Mouse (Mus musculus) kidney, embryonic 16.5 days (tissue): ENCODE data around the gene Fgfr2. TPM values are rescaled to one million over a fixed set of nuclear protein-coding genes. Genes with fewer than 3 reads are reported as not detected.

Experiments
- ATAC-seq: fragments of 200-750 bp; cut with Nextera tagmentation; 2 replicates; pipeline ENCODE4 v1.8.0; 2017; ENCODE audit warnings: moderate TSS enrichment; ENCODE audit not compliant: low FRiP score, low TSS enrichment
- H3K27ac ChIP-seq: fragments of 300-500 bp; sonication (generic); 2 replicates; pipeline ENCODE4 v1.5.1; 2014; ENCODE audit warnings: low read length
- H3K27me3 ChIP-seq: fragments of 300-500 bp; sonication (generic); 2 replicates; pipeline ENCODE4 v1.6.1; 2014; ENCODE audit warnings: low read length, control low read depth, mixed read lengths; ENCODE audit not compliant: insufficient read depth
- H3K36me3 ChIP-seq: fragments of 300-500 bp; sonication (generic); 2 replicates; pipeline ENCODE4 v1.6.1; 2014; ENCODE audit warnings: low read length, control low read depth, mixed read lengths; ENCODE audit not compliant: insufficient read depth
- H3K4me1 ChIP-seq: fragments of 300-500 bp; sonication (generic); 2 replicates; pipeline ENCODE4 v1.6.1; 2014; ENCODE audit warnings: low read length, control low read depth, mixed read lengths; ENCODE audit not compliant: insufficient read depth
- H3K4me2 ChIP-seq: fragments of 300-500 bp; sonication (generic); replicated peaks from 2 replicates; pipeline ENCODE4 v1.6.1; 2014; ENCODE audit warnings: low read depth, low read length
- H3K4me3 ChIP-seq: fragments of 300-500 bp; sonication (generic); 2 replicates; pipeline ENCODE4 v1.5.1; 2014; ENCODE audit warnings: mild to moderate bottlenecking, low read length
- H3K9ac ChIP-seq: fragments of 300-500 bp; sonication (generic); replicated peaks from 2 replicates; pipeline ENCODE4 v1.6.1; 2014; ENCODE audit warnings: low read length
- H3K9me3 ChIP-seq: fragments of 300-500 bp; sonication (generic); 2 replicates; pipeline ENCODE4 v1.6.1; 2016; ENCODE audit warnings: low read length, control low read depth
- WGBS: fragments of 180-500 bp; shearing (Covaris S2); extraction: QIAGEN DNeasy Blood & Tissue Kit; methylation state at CpG from one replicate; pipeline ENCODE4 v1.1.7; 2014; 5-methylcytosine and 5-hydroxymethylcytosine counted together
- polyA plus RNA-seq: library from polyadenylated mRNA; unstranded; fragments of >200 nt; fragmentation: Nextera tagmentation; extraction: Ambion mirVana; gene quantifications from 2 replicates; pipeline ENCODE4 v1.2.1, GENCODE M21; 2015

Gene Fgfr2
- polyA plus RNA-seq, 1 experiment from 2014 or later = 118 TPM

GRCm38 (mm10) chr7:130831586-130831985 is 2291.6 kb downstream of the Fgfr2 start:
- 91% methylated on average over 5 of the region's 5 CpGs for WGBS
- no peak overlapping the region for H3K4me2 ChIP-seq
- peaks cover 6% of the 10 kb centered on the region; the same call in 1 of the 2 replicates for H3K27me3 ChIP-seq
- peaks cover 20% of the 10 kb centered on the region for H3K4me1 ChIP-seq
- no peak overlapping the region for H3K9ac ChIP-seq
- H3K27ac ChIP-seq = no peak overlapping the region
- H3K4me3 ChIP-seq = no peak overlapping the region
- no peaks in the 10 kb centered on the region for H3K36me3 ChIP-seq
- no peak for ATAC-seq
- H3K9me3 ChIP-seq = no peaks in the 10 kb centered on the region

- ATAC-seq = no peak
- peaks cover 3% of the 10 kb centered on the region; the same call in 1 of the 2 replicates for H3K27me3 ChIP-seq
- H3K4me2 ChIP-seq = no peak overlapping the region
- no peak overlapping the region for H3K27ac ChIP-seq
- 74% methylated on average over 10 of the region's 10 CpGs for WGBS
- no peaks in the 10 kb centered on the region; the same call in 1 of the 2 replicates for H3K4me1 ChIP-seq
- no peaks in the 10 kb centered on the region for H3K36me3 ChIP-seq
- H3K9ac ChIP-seq = no peak overlapping the region
- no peaks in the 10 kb centered on the region for H3K9me3 ChIP-seq
- H3K4me3 ChIP-seq = no peak overlapping the region
Observed at GRCm38 (mm10) chr7:130828475-130828874, 2294.7 kb downstream of the Fgfr2 start.

- H3K27me3 ChIP-seq = no peaks in the 10 kb centered on the region
- no peaks in the 10 kb centered on the region for H3K36me3 ChIP-seq
- WGBS = 87% methylated on average over 9 of the region's 9 CpGs
- no peak for ATAC-seq
- no peak overlapping the region for H3K27ac ChIP-seq
- no peaks in the 10 kb centered on the region; the same call in 1 of the 2 replicates for H3K4me1 ChIP-seq
- H3K9ac ChIP-seq = no peak overlapping the region
- no peaks in the 10 kb centered on the region for H3K9me3 ChIP-seq
- no peak overlapping the region for H3K4me2 ChIP-seq
- no peak overlapping the region for H3K4me3 ChIP-seq
Observed at GRCm38 (mm10) chr7:130827844-130828403, 2295.2 kb downstream of the Fgfr2 start.

GRCm38 (mm10) chr7:130827431-130827830 is 2295.7 kb downstream of the Fgfr2 start:
- ATAC-seq = no peak
- 35% methylated on average over 3 of the region's 3 CpGs for WGBS
- Histone ChIP-seq H3K4me2 (no peak overlapping the region), H3K27me3 (no peaks in the 10 kb centered on the region), H3K4me1 (no peaks in the 10 kb centered on the region; the same call in 1 of the 2 replicates), H3K36me3 (no peaks in the 10 kb centered on the region), H3K4me3 (no peak overlapping the region), H3K9ac (no peak overlapping the region), H3K27ac (no peak overlapping the region), H3K9me3 (no peaks in the 10 kb centered on the region)

- Histone ChIP-seq H3K4me2 (no peak overlapping the region), H3K4me1 (no peaks in the 10 kb centered on the region; the same call in 1 of the 2 replicates), H3K27ac (no peak overlapping the region), H3K36me3 (no peaks in the 10 kb centered on the region), H3K27me3 (no peaks in the 10 kb centered on the region), H3K9me3 (no peaks in the 10 kb centered on the region), H3K4me3 (no peak overlapping the region), H3K9ac (no peak overlapping the region)
- 78% methylated on average over 3 of the region's 3 CpGs for WGBS
- ATAC-seq = no peak
Observed at GRCm38 (mm10) chr7:130826343-130826742, 2296.8 kb downstream of the Fgfr2 start.

GRCm38 (mm10) chr7:130823992-130824391 is 2299.2 kb downstream of the Fgfr2 start:
- Histone ChIP-seq H3K36me3 (no peaks in the 10 kb centered on the region), H3K9ac (no peak overlapping the region), H3K4me3 (no peak overlapping the region), H3K9me3 (no peaks in the 10 kb centered on the region), H3K4me2 (no peak overlapping the region), H3K27ac (no peak overlapping the region), H3K4me1 (no peaks in the 10 kb centered on the region; the same call in none of the 2 replicates), H3K27me3 (no peaks in the 10 kb centered on the region)
- ATAC-seq = no peak
- WGBS = 68% methylated on average over 9 of the region's 9 CpGs

GRCm38 (mm10) chr7:130819624-130820023 is 2303.5 kb downstream of the Fgfr2 start:
- ATAC-seq = no peak
- H3K4me3 ChIP-seq = no peak overlapping the region
- no peaks in the 10 kb centered on the region for H3K27me3 ChIP-seq
- 67% methylated on average over 10 of the region's 10 CpGs for WGBS
- H3K36me3 ChIP-seq = no peaks in the 10 kb centered on the region
- no peak overlapping the region for H3K27ac ChIP-seq
- no peak overlapping the region for H3K9ac ChIP-seq
- no peaks in the 10 kb centered on the region for H3K9me3 ChIP-seq
- H3K4me2 ChIP-seq = no peak overlapping the region
- H3K4me1 ChIP-seq = no peaks in the 10 kb centered on the region; the same call in 1 of the 2 replicates

- no peak overlapping the region for H3K9ac ChIP-seq
- H3K9me3 ChIP-seq = no peaks in the 10 kb centered on the region
- no peaks in the 10 kb centered on the region; the same call in 1 of the 2 replicates for H3K4me1 ChIP-seq
- H3K36me3 ChIP-seq = no peaks in the 10 kb centered on the region
- H3K4me3 ChIP-seq = no peak overlapping the region
- H3K27ac ChIP-seq = no peak overlapping the region
- WGBS = 69% methylated on average over 5 of the region's 5 CpGs
- H3K27me3 ChIP-seq = no peaks in the 10 kb centered on the region
- H3K4me2 ChIP-seq = no peak overlapping the region
- ATAC-seq = no peak
Observed at GRCm38 (mm10) chr7:130818813-130819212, 2304.3 kb downstream of the Fgfr2 start.

- Histone ChIP-seq H3K9ac (no peak overlapping the region), H3K27ac (no peak overlapping the region), H3K4me1 (no peaks in the 10 kb centered on the region; the same call in 1 of the 2 replicates), H3K27me3 (no peaks in the 10 kb centered on the region), H3K4me3 (no peak overlapping the region), H3K4me2 (no peak overlapping the region), H3K9me3 (no peaks in the 10 kb centered on the region), H3K36me3 (no peaks in the 10 kb centered on the region)
- ATAC-seq = no peak
- 87% methylated on average over 7 of the region's 7 CpGs for WGBS
Observed at GRCm38 (mm10) chr7:130816243-130816642, 2306.9 kb downstream of the Fgfr2 start.

- no peaks in the 10 kb centered on the region for H3K9me3 ChIP-seq
- H3K9ac ChIP-seq = no peak overlapping the region
- no peaks in the 10 kb centered on the region for H3K27me3 ChIP-seq
- 96% methylated on average over 10 of the region's 10 CpGs for WGBS
- ATAC-seq = no peak
- H3K4me1 ChIP-seq = no peaks in the 10 kb centered on the region; the same call in 1 of the 2 replicates
- H3K4me3 ChIP-seq = no peak overlapping the region
- no peak overlapping the region for H3K27ac ChIP-seq
- no peak overlapping the region for H3K4me2 ChIP-seq
- no peaks in the 10 kb centered on the region for H3K36me3 ChIP-seq
Observed at GRCm38 (mm10) chr7:130815601-130816000, 2307.5 kb downstream of the Fgfr2 start.
